Mouse (Mus musculus): Measurements from ENCODE around the gene Umad1.

The Umad1 gene

DNA sequence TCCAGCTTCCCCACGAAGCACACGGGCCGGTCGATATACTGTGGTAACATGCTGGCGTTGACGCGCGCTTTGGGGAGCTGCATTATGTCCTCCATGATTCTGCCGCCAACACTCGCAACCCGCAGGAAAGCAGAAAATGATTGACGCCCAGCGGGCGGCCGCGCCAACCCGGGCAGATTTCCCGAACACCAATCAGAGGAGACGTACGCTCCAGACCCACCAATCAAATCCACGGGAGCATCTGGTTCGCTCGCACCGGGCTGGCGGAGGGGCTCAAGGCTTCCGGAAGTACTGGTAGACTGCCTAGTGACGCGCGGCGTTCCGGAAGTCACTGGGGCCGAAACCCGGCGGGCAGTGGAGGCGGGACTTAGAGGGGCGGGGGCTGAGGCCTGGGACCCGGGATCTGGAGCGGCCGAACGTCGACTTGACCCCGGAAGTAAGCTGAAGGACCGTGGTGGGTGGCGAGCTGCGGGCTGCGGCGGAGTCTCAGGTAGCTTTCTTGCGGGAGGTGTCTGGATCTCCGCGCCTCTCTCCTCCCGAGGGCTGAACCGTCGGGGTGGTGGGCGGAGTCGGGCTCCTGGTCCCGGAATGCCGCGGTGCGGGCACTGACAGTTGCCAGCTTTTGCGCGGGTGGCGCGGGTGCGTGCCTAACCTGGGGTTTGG, at the start of gene Umad1, which contains the start of the genes Rpa3 and Gm45062:
Gene Umad1, plus strand, starts transcription at position 285 of the 663 bp plus-strand sequence.
Gene Rpa3, minus strand, starts transcription at position 170 of the 663 bp plus-strand sequence.
Gene Gm45062, plus strand, starts transcription at position 447 of the 663 bp plus-strand sequence.
- peak; percentile 96 for DNase-seq (ENCODE audit: low read depth, low spot score)

DNA sequence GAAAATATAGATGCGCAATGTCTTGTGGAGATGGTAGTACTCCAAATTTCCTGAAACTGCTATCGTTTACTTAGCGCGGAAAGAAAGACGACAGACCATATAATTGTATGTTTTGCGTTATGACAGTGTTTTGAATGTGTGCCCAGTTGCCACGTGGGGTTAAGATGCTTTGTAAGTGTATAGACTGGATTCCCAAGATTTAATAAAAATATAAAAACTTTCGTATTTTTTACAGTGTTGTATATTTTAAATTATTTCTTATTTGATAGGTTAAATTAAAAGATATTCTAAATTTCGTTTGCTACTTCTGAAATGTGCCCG, 49.3 kb upstream of the Umad1 start:
- DNase-seq (ENCODE audit: low read depth, low spot score), result no peak

DNA sequence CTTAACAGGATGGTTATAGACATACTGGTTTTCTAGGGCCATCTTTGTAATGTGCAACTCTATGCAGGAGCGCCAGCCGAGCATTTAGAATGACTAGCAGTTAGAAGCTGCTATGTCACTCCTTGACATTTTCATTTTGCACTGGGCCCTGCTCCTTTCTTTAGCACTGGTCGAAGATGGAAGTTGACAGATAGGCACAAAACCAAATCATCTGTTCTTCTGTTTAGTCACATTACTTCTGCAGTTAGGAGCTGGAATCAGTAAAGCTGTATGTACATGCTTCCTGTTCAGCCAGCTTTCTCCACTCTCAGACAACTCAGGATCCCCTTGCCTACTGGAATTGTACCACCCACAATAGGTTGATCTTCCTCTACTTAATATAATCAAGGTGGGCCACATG, 48.4 kb upstream of the Umad1 start:
- no peak for DNase-seq (ENCODE audit: low read depth, low spot score)

DNA sequence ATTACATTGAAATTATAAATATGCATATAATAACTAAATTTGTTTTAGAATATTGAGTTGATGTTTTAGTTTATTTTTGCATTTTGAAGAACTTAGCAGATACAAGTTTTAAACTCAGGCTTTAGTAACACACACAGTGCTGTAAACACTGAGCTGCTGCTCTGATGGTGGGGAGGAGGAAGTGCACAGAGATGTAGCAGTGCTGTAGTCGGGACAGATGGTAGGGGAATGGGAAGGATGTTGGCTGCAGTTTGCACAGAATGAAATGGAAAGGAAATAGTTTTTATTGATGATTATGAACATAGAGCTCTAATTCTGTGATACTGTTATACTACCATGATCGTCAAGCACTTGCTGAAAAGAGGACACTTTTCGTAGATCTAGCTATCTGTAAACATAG, 32.1 kb upstream of the Umad1 start:
- DNase-seq (ENCODE audit: low read depth, low spot score), result no peak

DNA sequence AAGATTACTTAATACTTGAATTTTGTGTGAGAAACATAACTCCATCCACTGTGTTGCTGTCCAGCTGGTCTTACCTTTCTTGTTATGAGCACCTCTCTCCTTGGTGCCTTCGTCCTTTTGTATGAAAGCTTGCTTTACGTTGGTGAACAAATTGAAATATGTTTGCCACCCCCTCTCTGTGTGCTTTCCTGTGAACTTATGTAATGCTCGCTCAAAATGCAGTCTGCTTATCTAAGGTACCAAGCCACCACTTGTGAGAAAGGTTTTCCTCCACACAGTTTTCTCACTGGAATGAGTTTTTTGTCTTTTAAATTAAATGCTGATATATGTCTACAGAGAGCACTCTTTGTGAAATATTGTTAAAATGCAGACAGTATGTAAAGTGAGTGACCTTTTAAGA, 30.5 kb upstream of the Umad1 start:
- DNase-seq (ENCODE audit: low read depth, low spot score), result no peak

DNA sequence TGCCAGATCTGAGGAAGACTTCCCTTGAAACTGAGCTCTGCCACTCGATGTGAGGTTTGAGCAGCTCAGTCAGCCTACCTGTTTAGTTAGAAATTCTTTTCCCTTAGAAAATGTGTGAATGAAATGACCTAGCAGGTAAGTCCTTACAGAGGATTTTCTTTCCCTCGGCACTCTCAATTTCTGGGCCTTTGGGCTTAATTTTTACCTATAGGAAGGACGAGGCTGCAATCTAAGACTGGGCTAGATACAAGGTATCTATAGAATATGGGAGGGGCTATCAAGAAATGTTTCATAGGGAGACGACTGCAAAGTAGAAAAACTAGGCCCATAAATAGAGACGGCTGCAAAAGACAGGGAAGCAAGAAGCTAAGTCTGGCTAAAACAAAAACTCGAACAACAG, 772 bp upstream of the Umad1 start:
- no peak for DNase-seq (ENCODE audit: low read depth, low spot score)

DNA sequence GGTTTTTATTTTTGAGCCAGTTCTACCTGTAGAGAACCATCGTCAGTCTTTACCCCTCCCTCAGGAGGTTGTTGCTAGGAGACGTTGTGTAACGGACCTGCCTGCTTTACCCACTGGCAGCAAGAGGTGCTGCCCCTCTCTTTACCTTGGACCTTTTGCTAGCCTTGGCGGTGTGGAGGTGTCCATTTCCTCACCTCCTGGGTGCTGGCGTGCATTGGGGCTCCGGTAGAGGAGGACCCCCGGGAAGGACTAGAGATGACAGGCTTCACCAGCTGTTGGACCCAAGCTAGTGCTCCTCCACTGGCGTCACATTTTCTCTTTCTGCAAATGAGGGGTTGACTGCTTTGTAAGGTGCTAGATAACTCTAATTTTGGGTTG, 568 bp downstream of the Umad1 start:
- DNase-seq (ENCODE audit: low read depth, low spot score), result no peak

DNA sequence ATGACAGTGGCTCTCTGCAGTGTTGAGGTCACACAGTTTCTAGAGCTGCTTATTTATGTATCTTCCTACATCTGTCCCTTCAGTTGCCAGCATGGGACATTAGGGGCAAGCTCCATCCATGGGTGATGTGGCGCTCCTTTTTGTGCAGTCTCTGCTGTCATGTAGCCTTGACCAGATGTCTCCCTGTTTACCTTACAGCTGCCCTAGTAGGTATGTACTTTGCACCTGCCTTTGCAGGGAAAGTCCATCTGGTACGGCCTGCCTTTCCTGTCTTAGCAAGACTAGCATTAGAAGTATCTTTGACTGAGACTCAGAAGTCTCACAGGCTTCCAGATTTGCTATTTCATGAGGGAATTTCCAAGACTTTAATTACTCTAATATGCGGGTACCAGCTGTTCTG, 12.0 kb downstream of the Umad1 start:
- no peak for DNase-seq (ENCODE audit: low read depth, low spot score)

DNA sequence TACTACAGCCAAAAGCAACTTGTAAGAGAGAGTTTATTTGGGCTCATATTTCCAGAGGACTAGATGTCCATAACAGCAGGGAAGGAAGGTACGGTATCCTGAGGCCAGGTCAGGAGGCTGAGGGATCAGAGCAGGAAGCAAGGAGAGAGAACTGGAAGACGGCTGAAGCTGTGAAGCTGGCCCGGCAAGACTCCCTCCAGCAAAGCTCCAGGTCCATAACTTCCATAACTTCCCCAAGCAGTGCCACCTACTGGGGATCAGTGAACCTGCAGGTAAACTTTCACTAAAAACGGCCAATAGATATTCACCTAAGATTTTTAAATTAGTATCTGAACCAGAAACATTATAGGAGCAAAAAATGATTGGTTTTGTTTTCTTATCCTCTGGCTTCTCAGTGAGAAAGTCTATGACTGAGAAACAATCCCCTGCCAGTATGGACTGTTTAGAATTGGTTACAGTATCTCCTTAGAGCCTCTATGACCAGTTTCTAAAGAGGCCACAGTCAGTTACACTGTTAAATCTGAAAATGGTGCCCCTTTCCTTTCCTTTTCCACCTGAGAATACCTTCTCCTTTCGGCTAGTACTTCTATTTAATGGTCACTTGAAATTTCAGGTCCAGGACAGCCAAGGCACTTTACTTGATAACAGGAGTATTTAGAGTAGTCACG, 15.4 kb downstream of the Umad1 start:
- DNase-seq (ENCODE audit: low read depth, low spot score), result peak; percentile 41

DNA sequence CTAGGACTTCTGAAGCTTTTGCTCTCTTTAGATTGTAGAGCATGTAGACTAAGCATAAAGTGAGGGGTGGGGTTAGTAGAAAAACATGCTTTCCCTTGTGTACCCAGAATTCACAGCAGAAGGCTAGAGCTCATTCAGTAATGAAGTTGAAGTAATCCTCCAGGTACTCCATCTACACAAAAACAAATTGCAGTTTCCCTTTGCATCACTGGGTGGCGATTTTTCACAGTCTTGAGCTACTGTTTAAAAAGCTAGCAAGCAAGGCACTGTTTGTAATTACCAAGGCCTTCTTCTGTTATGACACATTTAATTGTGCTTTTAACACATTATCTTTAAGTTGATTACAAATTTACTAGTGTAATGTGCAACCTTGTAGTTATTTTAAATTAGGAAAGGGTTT, 16.0 kb downstream of the Umad1 start:
- peak; percentile 59 for DNase-seq (ENCODE audit: low read depth, low spot score)

DNA sequence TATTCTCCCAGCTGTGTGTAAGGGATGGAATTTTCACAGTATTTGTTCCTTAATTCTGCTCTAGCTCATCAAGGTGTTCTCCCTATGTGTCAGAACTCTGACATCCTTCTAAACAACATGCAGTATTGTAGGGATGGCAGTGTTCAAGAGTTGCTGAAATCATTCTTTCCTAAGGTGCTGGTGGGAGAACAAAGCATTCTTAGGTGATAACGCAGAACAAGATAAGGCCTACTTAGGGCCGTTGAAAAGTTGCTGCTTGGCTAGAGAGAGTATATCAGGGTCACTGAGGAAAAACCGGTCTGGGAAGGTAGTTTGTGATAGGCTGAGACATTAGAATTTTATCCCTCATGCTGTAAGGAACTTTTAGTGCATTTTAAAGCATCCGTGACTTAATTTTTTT, 17.3 kb downstream of the Umad1 start:
- DNase-seq (ENCODE audit: low read depth, low spot score), result no peak

DNA sequence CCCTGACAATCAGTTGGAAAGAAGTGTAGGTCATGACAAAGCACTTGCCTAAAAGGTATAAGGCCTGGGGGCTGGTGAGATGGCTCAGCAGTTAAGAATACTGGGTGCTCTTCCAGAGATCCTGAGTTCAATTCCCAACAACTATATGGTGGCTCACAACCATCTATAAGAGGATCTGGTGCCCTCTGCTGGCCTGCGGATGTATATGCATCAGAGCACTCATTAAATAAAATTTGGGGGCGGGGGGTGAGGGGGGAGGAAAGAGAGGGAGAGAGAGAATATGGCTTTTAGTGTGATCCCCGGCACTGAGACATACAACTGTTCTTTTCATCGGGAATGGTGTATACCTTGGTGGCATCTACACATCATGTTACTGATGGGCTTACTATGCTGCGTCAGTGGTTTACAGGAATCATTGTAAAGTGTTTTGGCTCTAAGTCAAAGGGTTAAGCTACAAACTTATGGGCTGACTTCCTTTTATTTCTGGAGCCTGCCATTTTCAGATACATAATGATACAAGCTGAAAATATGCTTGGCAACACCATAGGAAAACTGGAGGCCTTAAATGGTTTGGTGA, 19.4 kb downstream of the Umad1 start:
- no peak for DNase-seq (ENCODE audit: low read depth, low spot score)

DNA sequence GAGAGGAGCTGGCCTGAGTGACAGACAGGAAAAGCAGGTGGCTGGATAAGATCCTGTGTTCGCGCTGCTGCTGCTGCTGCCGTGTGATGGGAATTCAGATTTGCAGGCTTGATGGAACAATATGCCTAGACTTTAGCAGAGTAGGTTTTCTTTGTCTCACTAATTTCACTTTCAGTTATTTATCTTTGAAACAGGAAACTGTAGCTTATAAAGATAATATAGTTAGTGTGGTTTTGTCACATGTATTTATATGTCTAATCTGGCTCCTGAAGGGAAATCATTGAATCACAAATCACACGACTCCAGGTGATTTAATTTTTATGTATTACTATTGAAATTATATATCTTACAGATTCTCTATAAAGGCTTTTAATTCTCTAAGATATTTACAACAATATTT, 24.2 kb downstream of the Umad1 start:
- DNase-seq (ENCODE audit: low read depth, low spot score), result no peak

DNA sequence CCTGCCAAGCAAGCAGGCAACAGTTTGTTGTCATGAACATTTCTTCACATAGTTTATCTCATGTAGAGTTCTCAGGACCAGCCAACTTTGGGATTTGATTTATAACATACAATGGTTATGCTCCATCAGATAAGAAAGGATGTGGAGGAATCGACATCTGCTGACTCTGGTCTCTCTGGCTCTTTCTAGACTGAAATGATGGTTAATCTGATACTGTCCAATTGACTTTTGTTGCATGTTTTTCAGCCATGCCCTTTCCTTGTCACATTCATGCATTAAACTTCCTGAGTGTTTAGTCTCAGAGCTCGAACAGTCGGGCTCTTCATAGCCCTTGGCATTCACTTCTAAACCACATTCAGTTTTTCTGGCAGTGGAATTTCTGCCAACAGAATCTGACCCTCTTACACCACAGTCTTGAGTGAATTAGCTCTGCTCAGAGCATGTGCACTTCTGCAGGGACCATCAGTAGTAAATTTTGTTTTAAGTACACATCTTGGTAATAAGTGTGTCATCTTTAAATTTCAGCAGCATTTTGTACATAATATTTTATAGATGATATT, 26.4 kb downstream of the Umad1 start:
- DNase-seq (ENCODE audit: low read depth, low spot score), result no peak

DNA sequence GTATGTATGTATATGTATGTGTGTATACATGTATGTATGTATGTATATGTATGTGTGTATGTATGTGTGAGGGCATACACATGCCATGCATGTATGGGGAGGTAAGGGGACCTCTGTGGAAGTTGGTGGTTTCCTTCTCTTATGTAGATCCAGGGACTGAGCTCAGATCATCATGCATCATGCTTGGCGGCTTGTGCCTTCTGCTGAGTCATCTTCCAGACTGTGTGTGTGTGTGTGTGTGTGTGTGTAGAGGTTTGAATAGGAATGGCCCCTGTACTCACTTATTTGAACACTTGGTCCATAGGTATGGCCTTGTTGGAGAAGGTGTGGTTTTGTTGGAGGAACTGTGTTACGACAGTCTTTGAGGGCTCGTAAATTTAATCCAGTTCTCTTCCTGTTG, 27.1 kb downstream of the Umad1 start:
- no peak for DNase-seq (ENCODE audit: low read depth, low spot score)

DNA sequence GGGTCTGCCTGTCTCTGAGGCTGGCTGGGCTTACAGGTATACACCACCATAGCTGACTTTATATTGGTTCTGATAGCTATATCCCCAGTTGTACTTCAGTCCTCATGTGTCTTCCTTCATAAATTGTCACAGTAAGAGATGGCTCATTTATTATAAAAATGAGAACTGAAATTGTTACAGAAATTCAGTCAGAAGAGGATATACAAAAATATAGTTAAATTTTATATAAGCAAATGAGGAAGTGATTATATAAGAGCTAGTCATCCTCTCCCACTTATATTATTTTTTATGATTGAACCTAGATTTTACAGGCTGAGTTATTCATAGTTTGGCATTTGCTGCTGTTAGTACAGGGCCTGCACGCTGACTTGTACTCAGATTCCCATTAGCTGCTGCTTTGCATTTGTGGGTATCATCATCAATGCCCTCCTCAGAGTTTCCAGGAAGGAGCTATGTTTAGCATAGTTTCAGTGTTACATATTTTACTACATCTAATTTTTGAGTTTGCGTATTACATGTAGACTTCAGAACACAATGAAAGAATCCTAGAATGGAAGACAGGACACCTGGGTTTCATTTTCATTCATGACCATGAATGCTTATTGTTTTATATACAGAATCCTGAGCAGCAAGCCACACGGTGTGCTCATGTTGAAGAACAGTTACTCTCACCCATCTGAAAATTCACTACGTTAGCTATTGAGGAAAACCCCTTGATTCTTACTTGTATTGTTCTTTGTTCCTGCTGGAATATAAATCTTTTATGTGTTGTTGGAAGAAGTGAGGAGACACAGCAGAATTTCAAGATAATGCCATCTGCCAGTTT, 29.9 kb downstream of the Umad1 start:
- DNase-seq (ENCODE audit: low read depth, low spot score), result no peak

DNA sequence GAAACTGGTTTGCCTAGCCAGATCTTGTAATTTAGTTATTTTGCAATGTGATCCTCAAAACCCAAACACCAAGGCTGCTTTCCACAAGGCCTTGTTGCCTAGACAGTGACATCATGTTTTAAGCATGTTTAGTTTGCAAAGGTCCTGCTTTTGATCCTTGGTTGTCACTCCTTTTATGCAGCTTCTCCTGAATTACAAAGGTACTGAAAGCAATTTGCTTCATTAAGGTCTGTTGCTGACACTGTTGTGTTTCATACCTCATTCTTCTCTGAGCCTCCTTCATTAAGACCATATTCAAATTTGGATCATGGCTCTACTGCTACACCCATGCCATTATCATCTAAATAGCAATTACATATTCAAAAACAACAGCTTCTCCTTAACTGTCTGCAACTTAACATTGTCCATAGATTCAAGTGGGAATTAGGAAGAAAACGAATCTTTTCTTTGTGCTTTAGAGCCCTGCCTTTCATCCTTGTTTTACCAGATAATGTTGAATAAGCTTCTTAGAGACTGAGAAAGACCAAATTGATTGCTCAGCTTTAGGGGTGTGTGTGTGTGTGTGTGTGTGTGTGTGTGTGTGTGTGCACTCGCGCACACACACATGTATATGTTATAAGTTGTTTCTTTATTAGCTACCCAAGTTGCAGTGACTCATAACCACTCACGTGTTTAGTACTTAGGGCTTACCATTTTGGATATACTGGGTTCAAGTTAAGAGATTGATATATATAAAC, 35.1 kb downstream of the Umad1 start:
- no peak for DNase-seq (ENCODE audit: low read depth, low spot score)

DNA sequence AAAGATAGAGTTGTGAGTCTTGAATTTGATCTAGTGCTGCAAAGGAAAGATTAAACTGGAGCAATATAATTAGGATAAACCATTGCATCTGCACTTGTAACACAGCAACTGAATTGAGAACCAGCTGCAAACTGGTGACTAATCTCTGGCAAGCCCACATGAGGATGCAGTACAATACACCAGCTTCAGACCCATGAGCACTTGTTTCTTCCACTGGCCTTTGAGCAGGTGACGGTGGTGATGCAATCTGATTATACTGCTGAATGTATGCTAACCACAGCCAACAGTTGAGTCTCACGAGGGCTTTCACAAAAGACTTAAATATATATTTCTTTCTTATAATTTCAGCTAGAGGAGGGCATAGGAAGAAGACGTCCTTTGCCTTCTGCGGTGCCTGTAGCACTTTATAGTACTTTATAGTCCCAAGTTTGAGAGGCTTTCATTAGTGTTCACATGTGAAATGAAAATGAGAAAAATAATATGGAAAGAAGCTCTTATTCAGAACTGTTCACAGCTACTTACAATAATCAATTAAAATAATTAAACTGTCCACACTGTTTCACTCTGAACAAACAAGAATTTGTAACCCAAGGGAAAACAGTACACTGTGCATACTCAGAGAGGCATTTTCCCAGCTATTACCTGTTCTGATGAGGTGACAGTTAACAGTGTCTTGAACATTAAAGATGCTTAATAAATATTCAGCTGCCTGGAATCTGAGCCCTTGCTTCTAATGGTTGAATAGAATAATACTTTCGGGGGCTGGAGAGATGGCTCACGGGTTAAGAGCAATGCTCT, 40.2 kb downstream of the Umad1 start:
- no peak for DNase-seq (ENCODE audit: low read depth, low spot score)

DNA sequence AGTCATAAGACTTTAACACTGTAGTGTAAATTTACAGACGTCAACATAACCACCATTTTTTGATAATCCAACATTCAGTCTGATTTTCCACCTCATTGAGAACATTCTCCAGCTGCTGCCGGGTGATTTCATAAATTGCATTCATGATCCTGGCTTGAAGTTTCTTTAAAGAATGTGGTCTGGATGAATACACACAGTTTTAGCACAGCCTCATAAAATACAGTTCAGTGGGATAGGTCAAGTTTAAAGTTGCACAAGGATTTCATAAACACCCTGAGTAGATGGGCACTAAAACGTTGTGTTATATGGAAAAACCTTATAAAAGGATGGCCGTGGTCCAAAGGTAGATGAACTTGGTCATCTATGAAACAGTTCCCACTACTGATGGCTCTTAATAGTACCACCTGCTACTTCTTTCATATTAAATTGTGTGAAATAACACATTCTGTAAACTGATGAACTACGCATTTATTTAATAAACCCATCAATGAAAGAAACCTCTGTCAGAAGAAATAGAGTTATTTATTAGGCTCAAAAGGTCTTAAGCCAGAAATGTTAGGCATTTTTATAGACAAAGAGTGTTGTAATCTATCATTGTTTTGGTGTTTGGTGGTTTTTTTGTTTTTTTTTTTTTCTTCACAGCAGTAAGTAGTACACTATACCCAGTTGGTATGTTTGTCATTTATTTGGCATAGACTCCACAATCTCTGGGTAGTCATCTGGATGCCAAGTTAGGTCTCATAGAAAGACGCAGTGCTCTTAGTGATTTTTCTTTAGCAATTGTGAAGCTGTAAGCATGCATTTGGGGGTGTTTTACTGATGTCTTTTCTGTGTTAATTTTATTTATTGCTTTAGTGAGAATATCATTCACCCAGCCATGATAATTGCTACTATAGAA, 49.0 kb downstream of the Umad1 start:
- no peak for DNase-seq (ENCODE audit: low read depth, low spot score)

DNA sequence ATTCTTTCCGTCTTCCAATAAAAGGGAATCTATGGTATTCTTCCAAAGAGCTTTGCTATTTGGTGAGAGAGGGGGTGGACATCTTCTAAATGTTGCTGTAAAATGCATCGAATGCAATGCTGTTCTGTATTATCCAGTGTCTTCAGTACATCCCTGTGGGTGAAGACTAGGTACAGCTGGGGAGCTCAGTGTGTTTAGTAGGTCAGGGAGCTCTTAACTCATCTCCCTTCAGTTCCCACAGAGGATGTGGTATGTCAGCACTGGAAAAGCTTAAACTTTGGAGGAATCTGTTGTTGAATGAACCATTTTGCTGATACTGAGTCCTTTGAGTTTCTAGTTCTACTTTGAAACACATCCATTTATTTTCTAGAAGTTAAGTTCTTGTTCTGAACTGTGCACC, 53.5 kb downstream of the Umad1 start:
- no peak for DNase-seq (ENCODE audit: low read depth, low spot score)
